Mouse (Mus musculus) MEL (cell line): ENCODE measurements around the gene Nat10.

Experiments used
- MYC ChIP-seq: IDR thresholded peaks from 2 replicates; pipeline ENCODE4 v1.6.1; 2011; ENCODE audit warnings: low read depth, mild to moderate bottlenecking, low read length, improper control_type of control experiment, moderate library complexity
- RCOR1 ChIP-seq: IDR thresholded peaks from 2 replicates; pipeline ENCODE4 v1.6.1; 2012; ENCODE audit warnings: low read depth, mild to moderate bottlenecking, inconsistent platforms, low read length, improper control_type of control experiment
- ZC3H11A ChIP-seq: IDR thresholded peaks from 2 replicates; pipeline ENCODE4 v1.6.1; 2012; ENCODE audit warnings: low read depth, mild to moderate bottlenecking, inconsistent platforms, low read length, improper control_type of control experiment

DNA sequence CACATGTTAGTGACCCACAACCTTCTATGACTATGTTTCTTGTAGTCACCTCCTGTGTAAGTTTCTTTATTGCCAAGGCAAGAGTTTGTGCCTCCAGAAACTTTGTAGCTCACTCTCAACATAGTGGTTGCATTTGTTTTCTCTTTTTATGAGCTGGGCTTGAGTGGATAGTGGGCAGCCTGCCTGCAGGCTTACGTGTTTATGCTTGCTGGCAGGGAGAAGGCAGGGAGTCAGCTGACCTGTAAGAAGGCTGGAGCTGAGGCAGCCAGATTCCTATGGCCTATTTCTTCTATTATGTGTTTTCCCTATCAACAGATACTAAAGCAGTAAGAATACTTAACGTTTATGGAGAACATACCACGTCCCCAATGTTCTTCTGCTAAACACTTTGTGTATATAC lies 64.9 kb downstream of the Nat10 start:
- TF ChIP-seq ZC3H11A (no peak), MYC (no peak), RCOR1 (no peak)
